Mouse (Mus musculus): ENCODE data around the gene Calcr.

DNA sequence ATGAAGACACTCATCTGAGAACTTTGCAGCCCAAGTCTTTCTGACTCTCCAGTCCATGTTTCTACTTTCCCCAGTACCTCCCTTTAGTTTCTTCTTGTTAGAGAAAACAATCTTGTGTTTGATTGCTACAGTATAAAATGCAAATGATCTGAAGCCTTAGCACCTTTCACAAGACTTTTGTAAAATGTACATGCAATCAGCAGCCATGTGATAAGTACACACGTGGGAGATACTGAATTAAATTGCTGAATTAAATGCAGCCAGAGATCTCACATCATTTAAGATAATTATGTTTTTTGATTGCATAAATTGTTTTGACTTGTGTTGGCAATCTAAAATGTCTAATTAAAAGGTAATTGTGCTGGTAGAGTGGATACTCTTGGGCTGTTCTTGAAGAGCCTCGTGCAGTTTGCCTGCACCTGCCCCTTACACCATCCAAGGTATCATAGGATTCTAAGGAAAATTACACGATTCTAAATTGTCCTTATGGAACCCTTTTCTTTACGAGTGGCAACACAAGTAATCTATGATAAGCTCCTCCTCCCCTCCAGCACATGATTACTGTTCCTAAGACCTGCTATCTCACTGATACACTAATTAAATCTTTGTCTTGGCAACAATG is 34.2 kb downstream of the Calcr start:
- no peak for TF ChIP-seq CTCF (IDR thresholded peaks at IDR 0.05; ENCODE audit: borderline replicate concordance, control insufficient read depth, extremely low read depth, insufficient read depth, low read length, poor library complexity)
- no peak for TF ChIP-seq POLR2A (IDR thresholded peaks at IDR 0.05; ENCODE audit: control insufficient read depth, extremely low read depth, insufficient read depth, low read length, poor library complexity)

All from thymus, adult 2 months (tissue).